Mouse (Mus musculus) granulocyte monocyte progenitor cell, adult 5-6 weeks (primary cell): ENCODE data around the gene Draxin. TPM values are rescaled to one million over a fixed set of nuclear protein-coding genes. Genes with fewer than 3 reads are reported as not detected.
"Not testable (repeated sequence)": the region's sequence is repeated elsewhere in the genome, so short reads cannot be mapped to it uniquely, and the experiment has no call there.

Experiments used
- ATAC-seq: replicated peaks from 2 replicates; pipeline ENCODE4 v1.8.0; 2016; ENCODE audit warnings: mild to moderate bottlenecking, moderate TSS enrichment, inconsistent platforms; ENCODE audit not compliant: poor library complexity, severe bottlenecking
- total RNA-seq, 2 experiments: library from RNA; stranded (forward) in 1 of 2; stranded (reverse) in 1 of 2; fragments of 200-712, 200-1000 nt in 1 of 2; fragments of >200 nt in 1 of 2; fragmentation: Nextera tagmentation in 1 of 2; gene quantifications; 2 replicates each; pipeline ENCODE4 v1.2.3; 2014 to 2017

The Draxin gene
- not detected in 2 replicates for total RNA-seq (2014; fragmentation: Nextera tagmentation)
- total RNA-seq (2017), result 0.05 TPM in 1 of 2 replicates, not detected in the other

- peak; percentile 59 for ATAC-seq
These were observed at the start of gene Draxin for GRCm38 (mm10) chr4:148130561-148131413. Draxin (minus strand) TSS chr4:148130698.

- ATAC-seq, result no peak
These were observed 47.2 kb upstream of the Draxin start for GRCm38 (mm10) chr4:148177716-148178115.

GRCm38 (mm10) chr4:148176603-148177002, 46.1 kb upstream of the Draxin start:
- not testable (repeated sequence) for ATAC-seq

GRCm38 (mm10) chr4:148174495-148174862, 44.0 kb upstream of the Draxin start:
- ATAC-seq, result no peak

GRCm38 (mm10) chr4:148173811-148174494, 43.5 kb upstream of the Draxin start:
- ATAC-seq, result no peak

GRCm38 (mm10) chr4:148171261-148171660, 40.8 kb upstream of the Draxin start:
- no peak for ATAC-seq

- peak; percentile 38; the same call in 1 of the 2 replicates for ATAC-seq
These were observed 40.3 kb upstream of the Draxin start for GRCm38 (mm10) chr4:148170842-148171241.

GRCm38 (mm10) chr4:148169586-148169985, 39.1 kb upstream of the Draxin start:
- ATAC-seq, result peak; percentile 8; the same call in 1 of the 2 replicates

- peak; percentile 44 for ATAC-seq
These were observed 37.8 kb upstream of the Draxin start for GRCm38 (mm10) chr4:148168287-148168686.

- no peak for ATAC-seq
These were observed 36.5 kb upstream of the Draxin start for GRCm38 (mm10) chr4:148166986-148167385.

- no peak for ATAC-seq
These were observed 35.9 kb upstream of the Draxin start for GRCm38 (mm10) chr4:148166431-148166830.

- ATAC-seq, result no peak
These were observed 35.1 kb upstream of the Draxin start for GRCm38 (mm10) chr4:148165551-148165950.

- 0 out of 2 replicates have a peak, but pooled peaks have one; percentile 0 for ATAC-seq
These were observed 34.0 kb upstream of the Draxin start for GRCm38 (mm10) chr4:148164461-148164860.

GRCm38 (mm10) chr4:148164002-148164439, 33.5 kb upstream of the Draxin start:
- ATAC-seq, result peak; percentile 53

GRCm38 (mm10) chr4:148160436-148161390, 30.2 kb upstream of the Draxin start, which contains the start of the genes Fbxo44 and Fbxo2:
Fbxo44 (minus strand) TSS chr4:148160482.
Fbxo2 (plus strand) TSS chr4:148160621.
- peak; percentile 1; the same call in 1 of the 2 replicates for ATAC-seq

- ATAC-seq, result peak; percentile 71
These were observed 29.3 kb upstream of the Draxin start for GRCm38 (mm10) chr4:148159544-148160435.

- no peak for ATAC-seq
These were observed 28.2 kb upstream of the Draxin start for GRCm38 (mm10) chr4:148158436-148159348.

- no peak for ATAC-seq
These were observed 24.5 kb upstream of the Draxin start for GRCm38 (mm10) chr4:148154982-148155381.
